Mouse (Mus musculus) forebrain, postnatal 0 days (tissue): ENCODE data around the gene Tmem50b. TPM values are rescaled to one million over a fixed set of nuclear protein-coding genes. Genes with fewer than 3 reads are reported as not detected.

Experiments
- ATAC-seq: fragments of 200-750 bp; cut with Nextera tagmentation; 2 replicates; pipeline ENCODE4 v1.8.0; 2017; ENCODE audit warnings: mild to moderate bottlenecking, moderate library complexity
- DNase-seq: peaks from one replicate; pipeline ENCODE4 v3.0.0-alpha.2; 2015
- H3K27ac ChIP-seq: fragments of 300-500 bp; sonication (generic); 2 replicates; pipeline ENCODE4 v1.5.1; 2014; ENCODE audit warnings: low read depth, mild to moderate bottlenecking, antibody characterized with exemption, low read length, moderate library complexity, mixed read lengths
- H3K27me3 ChIP-seq: fragments of 300-500 bp; sonication (generic); 2 replicates; pipeline ENCODE4 v1.6.1; 2014; ENCODE audit warnings: mild to moderate bottlenecking, low read length, mixed read lengths; ENCODE audit not compliant: insufficient read depth
- H3K36me3 ChIP-seq: fragments of 300-500 bp; sonication (generic); 2 replicates; pipeline ENCODE4 v1.6.1; 2014; ENCODE audit warnings: mild to moderate bottlenecking, moderate library complexity; ENCODE audit not compliant: insufficient read depth
- H3K4me1 ChIP-seq: fragments of 300-500 bp; sonication (generic); 2 replicates; pipeline ENCODE4 v1.6.1; 2014; ENCODE audit warnings: antibody characterized with exemption; ENCODE audit not compliant: insufficient read depth
- H3K4me2 ChIP-seq: fragments of 300-500 bp; sonication (generic); 2 replicates; pipeline ENCODE4 v1.6.1; 2014; ENCODE audit warnings: low read depth, mild to moderate bottlenecking, moderate library complexity
- H3K4me3 ChIP-seq: fragments of 300-500 bp; sonication (generic); 2 replicates; pipeline ENCODE4 v1.5.1; 2014; ENCODE audit warnings: low read depth, low read length, mixed read lengths
- H3K9ac ChIP-seq: fragments of 300-500 bp; sonication (generic); 2 replicates; pipeline ENCODE4 v1.6.1; 2014; ENCODE audit warnings: mild to moderate bottlenecking
- H3K9me3 ChIP-seq: fragments of 300-500 bp; sonication (generic); 2 replicates; pipeline ENCODE4 v1.6.1; 2016; ENCODE audit warnings: low read length
- CTCF ChIP-seq: sonication (generic); IDR thresholded peaks from 2 replicates; pipeline ENCODE4 v1.5.1; 2016; ENCODE audit warnings: antibody characterized with exemption, control low read depth, low read depth
- WGBS: fragments of 180-500 bp; shearing (Covaris S2); extraction: QIAGEN DNeasy Blood & Tissue Kit; methylation state at CpG from one replicate; pipeline ENCODE4 v1.1.7; 2014; 5-methylcytosine and 5-hydroxymethylcytosine counted together
- polyA plus RNA-seq: library from polyadenylated mRNA; unstranded; fragments of >200 nt; fragmentation: Nextera tagmentation; extraction: Ambion mirVana; gene quantifications from 2 replicates; pipeline ENCODE4 v1.2.1, GENCODE M21; 2015
- total RNA-seq: library from RNA; depleted of rRNA; stranded (reverse); fragments of >200 nt; gene quantifications from 2 replicates; pipeline ENCODE4 v1.2.3, GENCODE M21; 2014

Gene Tmem50b
- total and polyA plus RNA-seq, 2 experiments from 2014 or later: 65.2 to 102 TPM

- no peak for DNase-seq
- Histone ChIP-seq H3K4me1 (peaks cover 2% of the 10 kb centered on the region), H3K4me3 (no peak overlapping the region), H3K4me2 (no peak overlapping the region), H3K27ac (no peak overlapping the region), H3K27me3 (no peaks in the 10 kb centered on the region), H3K36me3 (peaks cover 59% of the 10 kb centered on the region), H3K9ac (no peak overlapping the region), H3K9me3 (no peaks in the 10 kb centered on the region)
- 99% methylated on average over 9 of the region's 9 CpGs for WGBS
- no peak for TF ChIP-seq CTCF
- no peak for ATAC-seq
Observed at GRCm38 (mm10) chr16:91623074-91623473, 25.5 kb upstream of the Tmem50b start.

- no peak for DNase-seq
- ATAC-seq: no peak
- Histone ChIP-seq H3K9ac (no peak overlapping the region), H3K27me3 (no peaks in the 10 kb centered on the region), H3K36me3 (peaks cover 48% of the 10 kb centered on the region), H3K27ac (no peak overlapping the region), H3K4me3 (no peak overlapping the region), H3K9me3 (no peaks in the 10 kb centered on the region), H3K4me1 (peaks cover 4% of the 10 kb centered on the region), H3K4me2 (no peak overlapping the region)
- TF ChIP-seq CTCF: no peak
- 94% methylated on average over 11 of the region's 11 CpGs for WGBS
Observed at GRCm38 (mm10) chr16:91620991-91621390, 23.4 kb upstream of the Tmem50b start.

- H3K36me3 ChIP-seq: peaks cover 45% of the 10 kb centered on the region
- no peak overlapping the region for H3K4me2 ChIP-seq
- no peak overlapping the region for H3K9ac ChIP-seq
- WGBS: 90% methylated on average over 5 of the region's 5 CpGs
- H3K9me3 ChIP-seq: no peaks in the 10 kb centered on the region
- no peak overlapping the region for H3K27ac ChIP-seq
- peaks cover 4% of the 10 kb centered on the region for H3K4me1 ChIP-seq
- TF ChIP-seq CTCF: no peak
- H3K27me3 ChIP-seq: no peaks in the 10 kb centered on the region
- DNase-seq (no peak), ATAC-seq (no peak)
- H3K4me3 ChIP-seq: no peak overlapping the region
Observed at GRCm38 (mm10) chr16:91620185-91620584, 22.6 kb upstream of the Tmem50b start.

GRCm38 (mm10) chr16:91618511-91619501, 21.2 kb upstream of the Tmem50b start, which contains the start of gene Dnajc28:
Gene Dnajc28 (minus strand): TSS chr16:91619026.
- Histone ChIP-seq H3K4me1 (peaks cover 4% of the 10 kb centered on the region), H3K4me2 (peak within 1 kb of the TSS; percentile 72), H3K36me3 (peaks cover 34% of the 10 kb centered on the region), H3K27ac (peak within 1 kb of the TSS; percentile 46; the same call in 1 of the 2 replicates), H3K27me3 (no peaks in the 10 kb centered on the region), H3K4me3 (peak within 1 kb of the TSS; percentile 69), H3K9me3 (no peaks in the 10 kb centered on the region), H3K9ac (peak within 1 kb of the TSS; percentile 71)
- DNase-seq (peak; percentile 86), ATAC-seq (peak; percentile 96)
- TF ChIP-seq CTCF: no peak
- WGBS: 11% methylated on average over 39 of the region's 39 CpGs

GRCm38 (mm10) chr16:91614552-91614951, 17.0 kb upstream of the Tmem50b start:
- no peak for ATAC-seq
- H3K9ac ChIP-seq: no peak overlapping the region
- no peak overlapping the region for H3K4me3 ChIP-seq
- no peak overlapping the region for H3K4me2 ChIP-seq
- peaks cover 4% of the 10 kb centered on the region for H3K4me1 ChIP-seq
- no peak overlapping the region for H3K27ac ChIP-seq
- no peaks in the 10 kb centered on the region for H3K27me3 ChIP-seq
- no peak for TF ChIP-seq CTCF
- H3K9me3 ChIP-seq: no peaks in the 10 kb centered on the region
- 71% methylated on average over 6 of the region's 6 CpGs for WGBS
- H3K36me3 ChIP-seq: 0 out of 2 replicates have a peak, but pooled peaks cover 3% of the 10 kb centered on the region
- DNase-seq: no peak

- H3K4me3 ChIP-seq: no peak overlapping the region
- DNase-seq (no peak), ATAC-seq (no peak)
- no peaks in the 10 kb centered on the region for H3K4me1 ChIP-seq
- no peaks in the 10 kb centered on the region for H3K9me3 ChIP-seq
- H3K27ac ChIP-seq: no peak overlapping the region
- no peak overlapping the region for H3K9ac ChIP-seq
- 78% methylated on average over 5 of the region's 5 CpGs for WGBS
- H3K36me3 ChIP-seq: 0 out of 2 replicates have a peak, but pooled peaks cover 3% of the 10 kb centered on the region
- no peak for TF ChIP-seq CTCF
- no peak overlapping the region for H3K4me2 ChIP-seq
- H3K27me3 ChIP-seq: no peaks in the 10 kb centered on the region
Observed at GRCm38 (mm10) chr16:91612525-91612924, 14.9 kb upstream of the Tmem50b start.

- H3K36me3 ChIP-seq: no peaks in the 10 kb centered on the region
- H3K4me3 ChIP-seq: no peak overlapping the region
- no peak for TF ChIP-seq CTCF
- H3K27ac ChIP-seq: no peak overlapping the region
- DNase-seq (no peak), ATAC-seq (no peak)
- no peaks in the 10 kb centered on the region for H3K4me1 ChIP-seq
- no peak overlapping the region for H3K4me2 ChIP-seq
- no peaks in the 10 kb centered on the region for H3K9me3 ChIP-seq
- 62% methylated on average over 11 of the region's 11 CpGs for WGBS
- H3K27me3 ChIP-seq: no peaks in the 10 kb centered on the region
- no peak overlapping the region for H3K9ac ChIP-seq
Observed at GRCm38 (mm10) chr16:91611248-91611647, 13.6 kb upstream of the Tmem50b start.
